In the genomic region with DNA sequence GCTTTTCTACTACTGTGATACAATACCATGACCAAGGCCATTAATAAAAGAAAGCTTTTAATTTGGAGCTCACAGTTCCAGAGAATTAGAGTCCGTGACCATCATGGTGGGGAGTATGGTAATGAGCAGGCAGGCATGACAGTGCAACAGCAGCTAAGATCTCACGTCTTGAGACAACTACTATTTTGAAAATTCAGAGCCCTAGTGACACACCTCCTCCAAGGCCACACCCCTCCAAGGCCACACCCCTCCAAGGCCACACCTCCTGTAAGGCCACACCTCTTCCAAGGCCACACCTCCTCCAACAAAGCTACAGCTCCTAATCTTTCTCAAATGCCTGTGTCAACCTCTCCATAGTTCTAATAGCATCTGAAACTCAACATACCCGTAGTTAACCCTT, we compare ENCODE assay signal across 8 mouse cellular contexts. TPM values are rescaled to one million over a fixed set of nuclear protein-coding genes. Genes with fewer than 3 reads are reported as not detected.
DNase-seq lines count a peak whose midpoint lies in the region; TF ChIP-seq lines count a peak whose summit lies in the region.
"Had no signal": no experiment of that assay in that cellular context is flagged by ENCODE, and none has a peak within 500 bp of the region (broad histone marks: within the 10 kb centered on the region; RNA-seq: fewer than 3 reads in every experiment).

No protein-coding gene starts in this region.

- no peak overlapping the region for H3K9ac ChIP-seq in CH12.LX (ENCODE audit: insufficient read depth, low read depth)

- peak; percentile 82 for DNase-seq in 416B (ENCODE audit: low read depth)
- DNase-seq in CH12.LX (ENCODE audit: extremely low read depth), result peak; percentile 76
- peak; percentile 62 for DNase-seq in c-Kit-negative CD71-positive TER-119-positive erythroid progenitor cells, embryonic 14.5 days (ENCODE audit: low read depth, low spot score)
- peak; percentile 73 for DNase-seq in kidney, adult 11 months
- DNase-seq in lung, postnatal 10 days, result peak; percentile 68
- DNase-seq in thymus, postnatal 25 days, result peak; percentile 28
- no peak for DNase-seq in midbrain, embryonic 10.5 days (ENCODE audit: low spot score)

- peak overlapping the region; percentile 2 to 24 (median 7) for H3K4me3 ChIP-seq in CH12.LX (replicated peaks in 1 of 3; ENCODE audit: low read depth in 2 of 3, low read length in 2 of 3, poor library complexity in 1 of 3)
- no peak overlapping the region for H3K4me3 ChIP-seq in midbrain, embryonic 10.5 days

- no peak for TF ChIP-seq EP300 in CH12.LX (IDR thresholded peaks at IDR 0.05; ENCODE audit: low read length)

- H3K27me3 ChIP-seq in CH12.LX (replicated peaks), result peaks cover 14% of the 10 kb centered on the region
- no peaks in the 10 kb centered on the region for H3K27me3 ChIP-seq in midbrain, embryonic 10.5 days (ENCODE audit: low read depth, poor library complexity, severe bottlenecking)

- peaks cover 3 to 26% of the 10 kb centered on the region in 2 experiments for H3K4me1 ChIP-seq in CH12.LX (ENCODE audit: control insufficient read depth in 1 of 2, insufficient read depth in 2 of 2)
- H3K4me1 ChIP-seq in midbrain, embryonic 10.5 days, result peaks cover 18% of the 10 kb centered on the region

- TF ChIP-seq RAD21 in CH12.LX (IDR thresholded peaks at IDR 0.05; ENCODE audit: low read depth, low read length), result no peak

- TF ChIP-seq CTCF in CH12.LX (conservative IDR thresholded peaks at IDR 0.05 in 1 of 2, IDR thresholded peaks at IDR 0.05 in 1 of 2; ENCODE audit: low read depth in 2 of 2, low read length in 2 of 2), result no peak

- H3K27ac ChIP-seq in CH12.LX (ENCODE audit: insufficient read depth, low read depth), result no peak overlapping the region
- H3K27ac ChIP-seq in midbrain, embryonic 10.5 days (replicated peaks), result no peak overlapping the region
- H3K27ac ChIP-seq: macrophage had no signal

- peak overlapping the region; percentile 8; the same call in 1 of the 2 replicates for H3K4me2 ChIP-seq in CH12.LX (ENCODE audit: insufficient read depth, low read depth, poor library complexity, severe bottlenecking)

- in situ Hi-C loops in CH12.LX (cut with MboI; ENCODE audit: low pct_ligation_motif_present, low pct_unique_long_range_greater_than_20kb, low sequenced_read_pairs), result no loop called here

- H3K79me2 ChIP-seq in CH12.LX (replicated peaks; ENCODE audit: control insufficient read depth, extremely low read depth, insufficient read depth, poor library complexity, severe bottlenecking), result peaks cover 17% of the 10 kb centered on the region

- dilution Hi-C loops in CH12.LX (cut with MboI; ENCODE audit: extremely low pct_ligation_motif_present, extremely low pct_unique_long_range_greater_than_20kb, low sequenced_read_pairs), result no loop called here

- H3K36me3 ChIP-seq in CH12.LX (replicated peaks in 1 of 2; ENCODE audit: control insufficient read depth in 1 of 2, insufficient read depth in 1 of 2, low read length in 1 of 2), result peaks cover 11 to 17% of the 10 kb centered on the region in 2 experiments
- H3K36me3 ChIP-seq in midbrain, embryonic 10.5 days, result peaks cover 19% of the 10 kb centered on the region

- no peak for TF ChIP-seq POLR2A in CH12.LX (IDR thresholded peaks at IDR 0.05; ENCODE audit: low read depth, low read length)

- peaks cover 10% of the 10 kb centered on the region for H3K9me3 ChIP-seq in CH12.LX (replicated peaks; ENCODE audit: low read length)
- H3K9me3 ChIP-seq in midbrain, embryonic 10.5 days (replicated peaks), result peaks cover 9% of the 10 kb centered on the region

- WGBS in midbrain, embryonic 10.5 days, result 50% methylated on average over 3 of the region's 3 CpGs

TF ChIP-seq in CH12.LX, 34 proteins besides CTCF, POLR2A, EP300 and RAD21:
- TF ChIP-seq ETS1 (conservative IDR thresholded peaks at IDR 0.05; ENCODE audit: low read depth, low read length) (no peak), E2F4 (IDR thresholded peaks at IDR 0.05; ENCODE audit: insufficient replicate concordance, low read depth, low read length) (no peak), NELFE (IDR thresholded peaks at IDR 0.05; ENCODE audit: low read depth, low read length) (no peak), SIN3A (IDR thresholded peaks at IDR 0.05; ENCODE audit: low read length) (0 out of 2 replicates have a peak, but pooled peaks have one; percentile 49)

RNA-seq across cellular contexts. Expression of a gene that starts 1.8 kb away (rescaled TPM):
- total RNA-seq in CH12.LX (2012; rRNA removed) (174 and 227 TPM in 2 replicates), CH12.LX (2014; rRNA removed) (241 and 294 TPM in 2 replicates)
- polyA plus RNA-seq in CH12.LX (2012; ENCODE audit: insufficient read length, low read depth), result 242 and 272 TPM in 2 replicates
- polyA plus RNA-seq in midbrain, embryonic 10.5 days (2016; fragmentation: Nextera tagmentation; extraction: Ambion mirVana), result 307 and 342 TPM in 2 replicates
